Mouse (Mus musculus) gastrocnemius, postnatal 25 days (tissue): Measurements from ENCODE around the gene Kcns3. TPM values are rescaled to one million over a fixed set of nuclear protein-coding genes. Genes with fewer than 3 reads are reported as not detected.
A peak's percentile ranks its signal among the peaks of the same experiment; 100 is the strongest.

Experiments used
- DNase-seq: peaks from one replicate; pipeline ENCODE4 v3.0.0; 2022
- long read RNA-seq, 2 experiments: library from polyadenylated mRNA; stranded (forward); transcript quantifications; one replicate each; pipeline ENCODE4 v2.0.0; 2021
- total RNA-seq, 2 experiments: library from RNA; stranded (reverse); gene quantifications; 1 replicate in 1 of 2; 2 replicates in 1 of 2; pipeline ENCODE4 v1.2.3; 2021

Gene Kcns3
- 1 to 10 TPM in 1 of 2 experiments, under 1 TPM in 1; 0.36 to 1.3 TPM for total RNA-seq
- long read RNA-seq, experiment 1, partial matches to known transcripts, result 0 of 1 reads
- long read RNA-seq, experiment 1, other reads (novel, unspliced or antisense), result 0 of 1 reads
- long read RNA-seq, experiment 2, result 0 reads

DNA sequence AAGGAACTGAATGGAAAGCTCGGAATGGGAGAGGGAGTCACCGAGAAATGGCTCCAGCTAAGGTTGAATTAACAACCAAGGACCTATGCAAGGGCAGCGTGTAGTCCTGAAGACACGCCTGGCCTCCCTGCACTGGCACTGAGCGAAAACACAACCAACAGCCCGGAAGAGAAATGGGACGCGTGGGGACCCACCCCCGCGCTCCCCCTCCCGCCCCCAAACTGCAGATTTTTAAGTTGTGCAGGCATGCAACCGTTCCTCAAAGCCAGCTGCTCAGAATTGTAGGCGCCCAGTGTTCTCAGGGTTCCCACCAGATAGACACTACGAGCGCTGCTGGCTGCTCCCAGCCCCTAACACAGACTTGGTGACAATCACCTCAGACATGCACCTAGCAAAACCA lies at the start of gene Kcns3:
TSS of gene Kcns3 (minus strand) at position 42 of the 400 bp plus-strand sequence.
- no peak for DNase-seq

GRCm38 (mm10) chr12:11198551-11198950 lies 47.7 kb upstream of the Kcns3 start:
- no peak for DNase-seq

- no peak for DNase-seq
These were observed 47.2 kb upstream of the Kcns3 start for GRCm38 (mm10) chr12:11198026-11198425.

GRCm38 (mm10) chr12:11196830-11197229 lies 46.0 kb upstream of the Kcns3 start:
- no peak for DNase-seq

- DNase-seq, result peak; percentile 68
These were observed 45.3 kb upstream of the Kcns3 start for GRCm38 (mm10) chr12:11196142-11196597.

GRCm38 (mm10) chr12:11195031-11195430 lies 44.2 kb upstream of the Kcns3 start:
- DNase-seq, result no peak

DNA sequence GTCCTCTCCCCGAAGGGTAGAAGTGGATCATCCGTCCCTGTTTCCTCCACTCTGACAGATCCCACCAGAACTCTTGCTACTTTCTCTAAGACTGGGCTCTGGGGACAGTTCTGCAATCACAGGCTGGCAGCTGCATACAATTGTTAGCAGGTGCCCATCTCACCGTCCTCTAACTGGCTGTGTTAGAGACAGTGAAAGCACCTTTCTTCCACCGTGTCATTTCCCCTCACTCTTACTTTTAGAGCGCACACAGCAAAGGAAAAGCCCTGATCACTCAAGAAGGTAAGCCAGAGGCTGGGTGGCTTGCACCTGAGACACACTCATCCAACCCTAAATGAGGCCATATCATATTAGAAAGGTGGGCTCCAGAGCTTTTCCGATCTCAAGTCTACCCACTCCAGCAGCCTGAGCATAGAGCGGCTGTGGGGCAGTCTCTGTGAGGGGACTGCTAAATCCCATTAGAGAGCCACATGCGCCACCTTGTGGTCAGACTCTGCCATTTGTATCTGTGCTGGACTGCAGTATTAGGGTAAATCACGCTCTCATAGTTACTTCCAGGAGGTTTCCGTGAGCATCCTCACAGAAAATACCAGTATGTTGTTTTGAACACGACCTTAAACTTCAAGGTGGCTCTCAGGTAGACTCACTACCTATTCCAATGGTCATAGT lies 27.8 kb upstream of the Kcns3 start:
- DNase-seq, result peak; percentile 51

DNA sequence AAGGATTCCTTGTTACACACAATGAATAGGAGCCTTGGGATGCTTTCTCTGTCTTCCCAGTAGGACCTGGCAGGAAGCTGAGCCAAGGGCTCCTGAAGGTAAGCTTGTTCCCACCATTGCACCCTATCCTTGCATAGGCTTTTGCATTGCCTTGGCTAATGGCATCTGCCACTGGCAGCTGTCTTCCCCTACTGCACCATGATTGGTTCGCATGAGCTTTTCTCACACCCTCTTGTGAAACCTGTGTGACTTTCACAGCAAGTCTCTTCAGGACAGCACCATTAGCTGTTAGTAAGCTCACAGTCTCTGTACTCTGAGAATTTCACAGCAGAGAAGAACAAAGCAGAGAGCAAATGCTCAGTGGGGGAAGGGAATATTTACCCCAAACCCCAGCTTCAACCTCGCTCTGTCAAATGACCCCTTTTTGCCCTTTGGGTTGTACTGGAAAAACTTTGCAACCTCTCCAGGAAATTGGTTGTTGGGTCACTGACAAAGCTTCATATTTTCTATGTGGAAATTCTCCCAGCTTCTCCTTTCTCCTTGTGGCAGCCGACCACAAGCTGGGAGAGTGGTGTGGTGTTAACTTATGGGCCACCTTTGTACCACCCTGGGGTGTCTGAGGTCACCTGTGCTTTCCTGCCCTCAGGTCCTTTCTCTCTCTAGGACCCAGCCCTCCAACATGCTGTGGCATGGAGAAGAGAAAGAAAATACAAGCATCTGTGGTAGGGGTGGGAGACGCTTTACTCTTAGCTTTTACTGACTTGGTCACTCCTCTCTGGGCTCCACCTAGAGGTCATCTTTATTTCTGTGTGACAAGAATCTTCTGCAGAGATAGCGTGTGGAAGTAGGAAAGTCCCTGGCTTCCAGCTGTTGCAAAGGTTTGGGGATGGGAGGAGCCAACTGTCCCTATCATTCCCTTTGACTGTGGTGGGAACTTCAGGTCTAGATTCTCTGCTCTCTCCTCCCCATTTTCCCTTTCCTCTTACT lies 26.8 kb upstream of the Kcns3 start:
- DNase-seq, result no peak

GRCm38 (mm10) chr12:11158670-11159069 lies 7.8 kb upstream of the Kcns3 start:
- no peak for DNase-seq

GRCm38 (mm10) chr12:11155123-11155522 lies 4.3 kb upstream of the Kcns3 start:
- no peak for DNase-seq

DNA sequence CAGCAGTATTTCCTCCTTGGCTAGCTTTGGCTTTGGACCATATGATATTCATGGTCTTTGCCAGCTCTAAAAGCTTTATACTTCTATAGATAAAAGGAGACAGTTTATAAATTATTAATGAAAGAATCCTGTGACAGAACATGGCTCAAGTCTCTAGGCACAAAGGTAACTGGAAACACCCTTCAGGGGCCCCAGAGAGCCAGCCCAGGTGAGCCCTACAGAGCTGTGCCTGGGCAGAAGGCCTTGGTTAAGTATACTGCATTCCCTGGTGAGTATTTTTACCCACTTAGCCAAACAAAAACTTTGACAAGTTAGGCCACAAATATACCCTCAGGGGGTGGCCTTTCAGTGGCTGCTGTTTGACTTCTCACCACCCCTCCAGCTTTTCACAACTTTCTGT lies 2.7 kb upstream of the Kcns3 start:
- no peak for DNase-seq

- peak; percentile 51 for DNase-seq
These were observed 492 bp downstream of the Kcns3 start for GRCm38 (mm10) chr12:11150192-11150935.

DNA sequence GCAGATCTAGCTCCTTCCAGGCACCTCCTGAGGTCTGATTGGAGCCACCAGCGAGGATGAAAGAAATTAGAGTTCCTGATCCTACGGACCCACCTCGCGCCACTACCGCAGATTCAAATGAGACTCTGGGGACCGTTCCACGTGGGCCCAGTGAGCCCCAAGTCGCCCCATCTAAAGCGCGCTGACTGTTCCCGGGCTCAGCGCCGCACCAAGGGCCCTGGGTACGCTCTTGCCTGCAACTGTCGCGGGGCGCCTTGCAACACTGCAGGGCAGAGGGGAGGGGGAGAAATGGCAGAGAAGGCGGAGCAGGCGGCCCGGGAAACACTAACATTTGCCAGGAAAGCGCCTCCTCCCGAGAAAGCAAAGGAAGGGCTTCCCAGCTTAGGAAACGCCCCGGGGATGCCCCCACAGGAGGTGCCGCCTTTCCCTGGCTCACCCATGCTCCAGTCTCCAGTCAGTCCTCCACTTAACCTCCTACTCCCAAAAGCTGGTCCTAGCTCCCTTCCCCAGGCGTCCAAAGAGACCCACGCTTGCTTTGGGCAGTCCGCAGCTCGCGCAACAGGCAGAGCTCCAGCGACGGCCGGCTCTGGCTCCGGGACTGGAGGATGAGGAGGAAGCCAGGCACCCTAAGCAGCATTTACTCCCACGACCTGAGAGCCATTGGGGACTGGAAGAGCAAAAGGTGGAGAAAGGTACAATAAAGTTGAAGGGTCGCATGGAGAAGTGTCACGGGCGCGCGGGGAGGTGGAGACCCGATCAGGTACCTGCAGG lies 1.2 kb downstream of the Kcns3 start:
- DNase-seq, result peak; percentile 43

DNA sequence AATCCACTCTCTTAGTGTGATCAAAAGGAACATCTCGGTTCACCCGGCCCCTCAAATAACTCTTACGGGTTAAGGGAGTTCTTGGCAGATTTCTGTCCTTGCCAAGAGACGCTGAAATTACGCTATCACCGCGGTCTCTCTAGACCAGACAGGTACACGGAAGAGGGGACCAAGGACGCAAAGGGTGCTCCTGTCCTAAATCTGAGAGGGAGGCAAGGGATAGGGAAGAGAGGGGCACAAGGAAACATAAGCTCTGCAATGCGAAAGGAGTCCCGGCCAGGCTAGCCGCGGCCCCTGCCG lies 1.8 kb downstream of the Kcns3 start:
- no peak for DNase-seq

DNA sequence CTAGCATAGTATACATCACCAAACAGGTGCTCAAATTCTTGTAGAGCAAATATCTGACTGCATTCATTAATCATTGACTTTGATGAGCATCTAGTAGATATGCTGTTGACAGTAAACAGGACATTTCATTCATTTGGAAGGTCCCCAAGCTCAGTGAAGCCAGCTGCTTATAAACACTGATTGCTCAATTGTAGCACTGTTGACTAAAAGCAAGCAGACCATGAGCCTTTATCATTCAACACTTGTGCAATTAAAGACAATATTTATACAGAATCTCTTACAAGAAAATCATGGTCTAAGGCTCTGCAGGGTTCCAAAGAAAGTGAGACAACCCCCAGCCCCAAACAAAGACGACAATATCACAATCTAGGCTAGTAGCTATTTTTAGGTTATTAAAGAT lies 6.0 kb downstream of the Kcns3 start:
- DNase-seq, result no peak

- DNase-seq, result no peak
These were observed 18.4 kb downstream of the Kcns3 start for GRCm38 (mm10) chr12:11132418-11132817.

GRCm38 (mm10) chr12:11129188-11129587 lies 21.7 kb downstream of the Kcns3 start:
- no peak for DNase-seq

DNA sequence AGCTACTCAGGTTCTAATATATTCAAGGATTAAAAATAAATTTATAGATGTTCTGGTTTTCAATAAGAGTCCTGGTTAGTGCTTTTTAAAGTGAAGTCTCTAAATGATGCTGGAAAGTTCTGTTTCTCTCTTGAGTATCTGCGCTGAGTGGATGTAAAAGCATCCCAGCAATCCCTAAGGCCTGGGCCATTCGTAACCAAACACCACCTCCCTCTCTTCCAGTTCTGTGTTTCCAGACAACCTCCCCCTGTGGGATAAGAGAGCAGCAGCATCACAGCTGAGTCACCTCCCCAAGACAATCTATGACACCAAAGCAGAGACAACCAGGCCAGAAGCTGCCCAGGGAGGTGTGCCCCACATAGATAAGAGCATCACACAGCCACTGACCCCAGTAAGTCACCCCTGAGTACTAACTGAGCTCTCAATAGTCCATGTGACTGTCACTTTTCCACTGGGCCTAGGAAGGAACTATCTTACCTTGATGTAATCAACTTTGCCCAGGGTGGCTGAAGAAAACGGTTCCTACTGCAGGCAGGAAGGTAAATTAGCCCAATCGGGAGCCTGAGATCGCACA lies 24.6 kb downstream of the Kcns3 start:
- no peak for DNase-seq

DNA sequence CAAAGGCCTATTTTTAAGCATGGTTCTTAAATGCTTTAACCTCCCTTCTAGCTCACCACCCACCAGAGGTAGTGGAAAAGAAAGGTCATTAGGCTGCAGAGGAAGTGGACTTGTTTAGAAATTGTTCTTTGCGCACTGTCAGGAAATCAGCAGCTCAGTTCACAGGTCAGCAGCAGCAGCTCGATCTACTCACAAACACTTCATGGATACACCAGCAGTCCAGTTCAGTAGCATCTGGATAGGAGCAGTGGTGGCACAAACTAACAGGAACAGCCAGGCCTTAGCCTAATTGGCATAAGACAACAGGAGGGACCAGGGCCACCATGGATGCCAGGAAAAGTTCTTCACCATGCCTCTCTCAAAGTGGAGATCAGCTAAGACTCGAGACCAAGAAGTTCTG lies 49.3 kb downstream of the Kcns3 start:
- no peak for DNase-seq

DNA sequence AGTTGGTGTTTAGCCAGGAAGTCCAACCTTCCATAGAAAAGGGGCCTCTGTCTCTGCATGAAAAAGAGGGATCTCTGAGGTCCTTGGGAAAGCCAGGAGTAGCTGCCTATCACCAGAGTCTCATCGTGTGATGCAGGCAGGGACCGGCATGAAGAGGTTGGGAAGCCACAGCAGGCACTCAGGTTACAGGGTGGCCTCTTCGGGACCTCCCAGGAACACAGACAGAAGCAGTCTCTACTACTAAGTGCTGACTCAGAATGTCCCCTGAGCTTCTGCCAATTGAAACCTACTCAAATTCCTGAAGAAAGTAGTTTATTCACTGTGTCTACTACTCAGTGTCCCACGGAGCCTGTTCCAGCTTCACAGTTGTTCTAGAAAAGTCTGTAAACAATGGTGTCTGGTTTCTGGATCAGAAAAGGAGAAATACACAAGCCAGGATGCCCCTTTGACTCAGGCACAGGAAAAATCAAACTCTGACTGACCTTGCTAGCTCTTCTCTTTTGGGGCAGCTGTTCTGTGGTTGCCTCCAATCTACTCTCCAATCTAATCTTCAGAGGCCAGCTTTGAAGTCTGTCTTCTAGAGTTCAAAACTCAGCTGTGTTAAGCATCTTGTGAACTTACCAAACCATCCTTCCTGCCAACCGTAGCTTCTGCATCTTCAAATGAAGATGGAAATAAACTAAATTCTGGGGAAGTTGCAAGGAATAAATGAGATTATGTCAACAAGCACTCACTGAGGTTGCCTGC lies 62.1 kb downstream of the Kcns3 start:
- DNase-seq, result peak; percentile 10

GRCm38 (mm10) chr12:11086866-11087265 lies 64.0 kb downstream of the Kcns3 start:
- DNase-seq, result no peak
